Mouse (Mus musculus) embryonic stem cell, embryonic (primary cell): ENCODE data around the gene Mrpl24.

ENCODE experiments used
- CTCF ChIA-PET, 4 experiments: fragments of 300-600 bp in 2 of 4; fragments of 350-600 bp in 2 of 4; sonication (Branson Sonifier 250); formaldehyde crosslinking; loops; one replicate each; lab custom pipeline; 2022; ENCODE audit warnings: inconsistent platforms in 2 of 4; lab: Charles Lee
- POLR2A ChIA-PET, 4 experiments: fragments of 300-600 bp in 2 of 4; fragments of 350-600 bp in 2 of 4; sonication (Branson Sonifier 250); formaldehyde crosslinking; loops; one replicate each; lab custom pipeline; 2022; ENCODE audit warnings: antibody characterized with exemption in 4 of 4, inconsistent platforms in 1 of 4; lab: Charles Lee

Gene Mrpl24

DNA sequence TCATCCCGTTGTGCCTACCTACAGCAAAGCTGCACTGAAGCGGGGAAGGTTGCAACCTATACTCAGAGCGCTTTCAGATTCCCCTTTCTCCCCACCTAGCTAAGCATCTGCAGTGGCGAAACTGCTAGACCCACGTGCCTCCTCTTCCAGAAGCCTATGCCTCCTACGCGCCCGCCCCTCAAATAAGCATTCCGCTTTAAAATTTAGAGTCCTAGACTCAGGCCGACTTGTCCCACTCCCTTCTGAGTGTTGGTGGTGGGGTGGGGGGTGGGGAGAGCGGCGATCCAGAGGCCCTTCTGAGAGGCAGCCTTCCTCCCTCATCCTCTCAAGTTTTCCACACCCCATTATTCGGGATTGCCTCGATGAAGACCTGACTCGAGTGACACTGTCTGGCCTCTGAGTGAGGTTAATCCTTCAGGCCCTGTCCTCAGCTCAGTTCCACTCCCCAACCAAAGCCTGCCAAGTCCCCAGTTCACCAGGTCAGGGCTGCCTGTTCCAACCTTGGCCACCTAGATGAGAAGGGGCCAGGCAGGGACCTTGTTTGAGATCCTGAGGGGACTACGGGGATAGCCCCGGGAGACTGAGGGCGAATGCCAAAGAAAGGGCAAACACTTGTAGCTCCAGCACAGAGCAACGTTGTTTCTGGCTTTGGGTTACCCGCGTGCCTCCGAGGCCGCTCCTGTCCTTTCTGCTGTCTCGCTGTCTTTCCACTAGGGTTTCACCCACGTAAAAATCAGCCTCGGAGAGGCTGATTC, 27.9 kb downstream of the Mrpl24 start:
- CTCF ChIA-PET, result interaction anchor here (0.6 to 7.8 kb wide), 12 partner anchors 11 to 76 kb away, joined by 3 to 96 read pairs (median 6); partner anchors contain the start of gene Nes (in 3 of the 4)
- POLR2A ChIA-PET, result interaction anchor here (0.5 to 9.9 kb wide), 27 partner anchors 9 to 228 kb away, joined by 3 to 96 read pairs (median 4); partner anchors contain the start of genes Mrpl24 (in 2 of the 4), Nes (in 2 of the 4), Isg20l2 (in 1 of the 4) and Prcc (in 1 of the 4)

- POLR2A ChIA-PET, result interaction anchor here (0.6 to 9.9 kb wide), 19 partner anchors 9 to 333 kb away, joined by 3 to 96 read pairs (median 4); partner anchors contain the start of genes Mrpl24 (in 2 of the 4), Nes (in 2 of the 4), Isg20l2 (in 1 of the 4) and Prcc (in 1 of the 4)
- CTCF ChIA-PET, result interaction anchor here (0.5 to 7.8 kb wide), 11 partner anchors 11 to 432 kb away, joined by 3 to 96 read pairs (median 6); partner anchors contain the start of gene Nes (in 3 of the 4)
These were observed 28.5 kb downstream of the Mrpl24 start for GRCm38 (mm10) chr3:87947811-87948199.

DNA sequence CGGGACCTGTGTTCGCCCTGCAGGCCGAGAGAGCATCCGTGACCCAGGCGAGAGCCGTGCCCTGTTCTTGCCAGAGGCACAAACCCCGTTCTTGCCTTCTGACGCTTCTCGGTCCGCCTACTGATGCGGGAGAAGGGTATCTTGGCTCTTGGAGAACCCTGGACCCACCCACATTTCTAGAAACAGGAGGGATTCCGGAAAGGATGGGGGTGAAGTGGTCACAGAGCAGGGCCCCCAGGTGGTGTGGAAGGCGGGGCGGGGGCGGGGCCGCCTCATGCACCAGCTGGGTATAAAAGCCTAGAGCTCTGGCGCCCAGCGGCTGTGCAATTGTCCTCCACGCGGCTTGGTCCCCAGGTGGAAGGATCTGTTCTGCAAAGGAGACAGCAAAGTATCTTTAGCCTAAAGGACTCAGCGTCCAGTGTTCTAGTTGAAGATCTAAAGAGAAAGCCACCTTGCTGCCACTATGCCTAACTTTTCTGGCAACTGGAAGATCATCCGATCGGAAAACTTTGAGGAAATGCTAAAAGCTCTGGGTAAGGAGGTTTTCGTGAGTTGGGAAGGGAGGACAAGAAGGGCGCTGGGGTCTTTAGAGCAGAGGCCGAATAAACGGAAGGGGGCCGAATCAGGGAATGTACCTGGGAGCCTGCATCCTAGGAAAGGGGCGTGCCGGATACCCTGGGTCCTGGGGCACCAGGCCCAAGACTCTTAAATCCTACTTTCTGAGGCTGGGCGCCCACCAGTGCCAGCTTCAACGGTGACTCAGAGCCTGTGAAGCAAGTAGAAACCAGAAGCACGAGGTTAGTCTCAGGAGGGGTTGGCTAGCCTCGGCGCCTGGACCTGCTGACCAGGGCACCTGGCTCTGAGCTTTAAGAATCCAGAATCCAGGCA, 29.3 kb downstream of the Mrpl24 start, which contains the start of gene Crabp2:
Gene Crabp2 (plus strand): TSS at position 289 of the 888 bp plus-strand sequence.
- CTCF ChIA-PET, result interaction anchor here (0.5 to 7.8 kb wide), 14 partner anchors 12 to 432 kb away, joined by 3 to 96 read pairs (median 7); partner anchors contain the start of gene Nes (in 3 of the 4)
- POLR2A ChIA-PET, result interaction anchor here (0.5 to 9.9 kb wide), 33 partner anchors 8 to 333 kb away, joined by 3 to 96 read pairs (median 5); partner anchors contain the start of genes Nes (in 3 of the 4), Prcc (in 3 of the 4), Isg20l2 (in 2 of the 4) and Rrnad1 (in 2 of the 4)

- CTCF ChIA-PET, result interaction anchor here (0.6 to 7.8 kb wide), 17 partner anchors 11 to 154 kb away, joined by 3 to 96 read pairs (median 6); partner anchors contain the start of gene Nes (in 3 of the 4)
These were observed 30.1 kb downstream of the Mrpl24 start for GRCm38 (mm10) chr3:87949266-87949954.

DNA sequence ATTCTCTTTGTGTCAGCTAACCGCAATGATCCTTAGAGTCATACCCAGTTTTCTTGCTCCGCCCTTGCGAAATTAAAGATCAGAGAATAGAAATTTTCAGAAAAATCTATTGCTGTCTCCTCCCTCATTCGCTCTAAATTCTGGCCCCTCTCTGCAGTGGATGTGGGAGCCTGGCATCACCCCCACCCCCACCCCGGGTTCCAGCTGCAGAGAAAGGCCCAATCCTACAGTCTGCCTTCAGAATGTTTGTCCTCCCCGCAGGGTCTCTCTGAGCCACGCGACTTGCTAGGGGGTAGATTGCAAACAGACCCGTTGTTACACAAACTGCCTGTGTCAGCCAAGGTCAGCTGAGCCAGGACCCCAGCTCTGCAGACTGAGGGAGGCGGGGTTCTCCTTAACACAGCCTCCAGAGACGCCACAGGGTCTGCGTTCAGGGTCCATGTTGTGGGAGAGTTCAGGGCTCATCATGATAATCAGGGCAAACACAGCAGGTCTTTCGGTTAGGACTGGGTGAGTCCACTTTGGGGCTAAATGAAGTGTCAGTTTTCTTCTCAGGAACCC, 30.7 kb downstream of the Mrpl24 start:
- POLR2A ChIA-PET, result interaction anchor here in 3 of 4 experiments (0.6 to 9.9 kb wide), 29 partner anchors 8 to 263 kb away, joined by 3 to 96 read pairs (median 4); partner anchors contain the start of genes Nes (in 3 of the 3), Isg20l2 (in 2 of the 3), Prcc (in 2 of the 3) and Rrnad1 (in 2 of the 3)
- CTCF ChIA-PET, result interaction anchor here (0.6 to 7.8 kb wide), 15 partner anchors 10 to 155 kb away, joined by 3 to 96 read pairs (median 6); partner anchors contain the start of gene Nes (in 2 of the 4)

More at GRCm38 (mm10) chr3:87949266-87949954, 30.1 kb downstream of the Mrpl24 start:
- POLR2A ChIA-PET, result interaction anchor here (0.5 to 9.9 kb wide), 33 partner anchors 9 to 193 kb away, joined by 3 to 96 read pairs (median 4); partner anchors contain the start of genes Nes (in 3 of the 4), Prcc (in 3 of the 4), Isg20l2 (in 2 of the 4) and Rrnad1 (in 2 of the 4)

- ChIA-PET POLR2A (interaction anchor here in 3 of 4 experiments (0.9 to 9.9 kb wide), 26 partner anchors 8 to 279 kb away, joined by 3 to 96 read pairs (median 6); partner anchors contain the start of genes Nes (in 3 of the 3), Hdgf (in 2 of the 3), Prcc (in 2 of the 3) and Mrpl24 (in 1 of the 3)), CTCF (interaction anchor here (0.6 to 7.8 kb wide), 22 partner anchors 7 to 225 kb away, joined by 3 to 96 read pairs (median 6); partner anchors contain the start of genes Nes (in 2 of the 4) and Ntrk1 (in 1 of the 4))
These were observed 32.6 kb downstream of the Mrpl24 start for GRCm38 (mm10) chr3:87951946-87952345.

DNA sequence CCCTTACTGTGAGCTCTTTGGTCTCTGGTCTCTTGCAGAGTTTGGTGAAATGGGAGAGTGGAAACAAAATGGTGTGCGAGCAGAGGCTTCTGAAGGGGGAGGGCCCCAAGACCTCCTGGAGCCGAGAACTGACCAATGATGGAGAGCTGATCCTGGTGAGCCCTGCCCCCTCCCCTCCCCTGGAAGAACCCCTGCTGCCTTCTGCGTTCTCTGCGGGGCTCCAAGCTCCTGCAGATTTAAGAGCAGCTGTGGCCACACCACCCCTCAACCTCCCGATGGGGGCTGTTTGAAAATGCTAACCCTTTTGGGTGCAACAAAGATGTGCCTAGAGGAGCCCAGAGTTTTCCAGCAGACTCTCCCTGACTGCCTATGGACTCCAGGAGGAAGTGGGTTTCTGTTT, 33.1 kb downstream of the Mrpl24 start:
- POLR2A ChIA-PET, result interaction anchor here in 3 of 4 experiments (0.6 to 9.9 kb wide), 36 partner anchors 8 to 383 kb away, joined by 3 to 96 read pairs (median 5); partner anchors contain the start of genes Nes (in 3 of the 3), Prcc (in 3 of the 3), Hdgf (in 2 of the 3) and Iqgap3 (in 1 of the 3)
- CTCF ChIA-PET, result interaction anchor here (0.6 to 7.8 kb wide), 25 partner anchors 8 to 225 kb away, joined by 3 to 96 read pairs (median 6); partner anchors contain the start of genes Nes (in 2 of the 4), Ntrk1 (in 1 of the 4) and Prcc (in 1 of the 4)

DNA sequence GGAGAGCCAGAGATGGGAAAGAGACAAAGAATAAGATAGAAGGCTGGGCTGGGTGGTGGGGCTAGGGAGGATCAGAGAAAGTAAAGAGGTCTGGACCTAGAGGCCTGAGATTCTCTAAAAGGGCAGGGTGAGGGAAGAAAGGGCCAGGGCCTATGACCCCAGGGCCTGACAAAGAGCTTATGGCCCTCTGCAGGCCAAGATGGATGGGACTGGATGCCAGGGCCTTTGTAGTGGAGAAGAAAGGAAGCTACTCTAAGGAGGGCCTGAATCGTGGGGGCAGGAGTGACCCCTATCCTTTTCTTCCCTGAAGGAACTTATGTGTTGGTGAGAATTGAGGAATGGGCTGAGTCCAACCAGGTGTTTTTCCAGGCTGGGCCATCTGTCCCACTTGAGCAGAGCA, 38.8 kb downstream of the Mrpl24 start:
- ChIA-PET POLR2A (interaction anchor here in 2 of 4 experiments (0.7 to 6.0 kb wide), 7 partner anchors 10 to 73 kb away, joined by 3 to 44 read pairs (median 5); partner anchors contain the start of genes Prcc (in 2 of the 2), Crabp2 (in 1 of the 2) and Nes (in 1 of the 2)), CTCF (interaction anchor here (0.6 to 7.4 kb wide), 11 partner anchors 12 to 171 kb away, joined by 3 to 208 read pairs (median 5); partner anchors contain the start of genes Nes (in 2 of the 4) and Bcan (in 1 of the 4))

GRCm38 (mm10) chr3:87958476-87958875, 39.2 kb downstream of the Mrpl24 start:
- POLR2A ChIA-PET, result interaction anchor here in 2 of 4 experiments (0.7 to 6.0 kb wide), 6 partner anchors 10 to 73 kb away, joined by 3 to 44 read pairs (median 4); partner anchors contain the start of genes Crabp2 (in 1 of the 2), Nes (in 1 of the 2) and Prcc (in 1 of the 2)

GRCm38 (mm10) chr3:87958967-87959366, 39.7 kb downstream of the Mrpl24 start:
- POLR2A ChIA-PET, result interaction anchor here in 2 of 4 experiments (1.4 to 6.0 kb wide), 7 partner anchors 11 to 39 kb away, joined by 3 to 63 read pairs (median 21); partner anchors contain the start of genes Crabp2 (in 1 of the 2), Isg20l2 (in 1 of the 2), Mrpl24 (in 1 of the 2) and Nes (in 1 of the 2)

More at GRCm38 (mm10) chr3:87958476-87958875, 39.2 kb downstream of the Mrpl24 start:
- CTCF ChIA-PET, result interaction anchor here in 3 of 4 experiments (0.6 to 7.4 kb wide), 10 partner anchors 13 to 172 kb away, joined by 3 to 208 read pairs (median 5); partner anchors contain the start of genes Nes (in 2 of the 3) and Mrpl24 (in 1 of the 3)

DNA sequence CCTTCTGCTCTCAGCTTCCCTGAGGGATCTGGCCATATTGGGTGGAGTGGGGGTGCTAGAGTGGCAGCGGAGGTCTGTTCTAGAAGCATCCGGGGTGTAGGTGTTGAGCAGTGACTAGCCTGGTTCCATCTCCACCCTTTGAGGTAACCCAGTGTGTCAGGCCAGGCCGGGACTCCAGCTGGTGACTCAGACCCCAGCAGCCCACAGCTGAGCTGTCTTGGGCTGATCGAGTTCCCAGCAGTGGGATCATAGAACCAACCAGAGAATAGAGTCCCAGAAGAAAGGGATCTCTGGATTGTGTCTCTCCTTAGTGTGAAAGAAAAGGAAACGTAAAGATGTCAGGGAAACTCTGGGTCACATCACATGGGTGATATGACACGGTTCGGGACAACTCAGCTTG, 40.1 kb downstream of the Mrpl24 start:
- ChIA-PET POLR2A (interaction anchor here in 3 of 4 experiments (0.6 to 6.0 kb wide), 11 partner anchors 10 to 199 kb away, joined by 3 to 63 read pairs (median 18); partner anchors contain the start of genes Nes (in 2 of the 3), Crabp2 (in 1 of the 3), Isg20l2 (in 1 of the 3) and Mrpl24 (in 1 of the 3)), CTCF (interaction anchor here (1.8 to 7.4 kb wide), 14 partner anchors 10 to 508 kb away, joined by 5 to 208 read pairs (median 30); partner anchors contain the start of genes Nes (in 3 of the 4), Insrr (in 1 of the 4), Ntrk1 (in 1 of the 4) and Prcc (in 1 of the 4))

More at GRCm38 (mm10) chr3:87958967-87959366, 39.7 kb downstream of the Mrpl24 start:
- CTCF ChIA-PET, result interaction anchor here in 3 of 4 experiments (0.6 to 7.4 kb wide), 7 partner anchors 13 to 163 kb away, joined by 4 to 208 read pairs (median 97); partner anchors contain the start of genes Nes (in 2 of the 3), Insrr (in 1 of the 3), Mrpl24 (in 1 of the 3) and Ntrk1 (in 1 of the 3)

DNA sequence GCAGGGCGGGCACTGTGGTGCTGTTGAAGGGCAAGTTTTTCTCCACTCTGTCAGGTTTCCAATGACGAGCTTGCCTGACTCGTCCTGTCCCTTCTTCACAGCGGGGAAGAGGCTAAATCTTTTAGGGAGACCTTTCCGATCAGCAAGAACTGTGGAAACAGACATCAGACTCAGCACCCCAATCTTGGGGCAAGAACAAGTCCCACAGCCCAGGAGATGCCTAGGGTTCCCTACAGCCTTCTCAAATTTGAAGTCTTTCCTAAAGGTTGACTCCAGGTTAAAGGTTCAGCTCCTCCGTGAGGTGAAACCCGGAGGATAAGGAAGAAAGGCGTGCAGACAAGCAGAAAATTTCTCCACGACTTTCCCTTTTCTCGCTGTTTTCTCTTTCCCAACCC, 40.9 kb downstream of the Mrpl24 start:
- ChIA-PET CTCF (interaction anchor here (0.6 to 7.4 kb wide), 96 partner anchors 8 to 523 kb away, joined by 3 to 208 read pairs (median 6); partner anchors contain the start of genes Nes (in 4 of the 4), Ntrk1 (in 3 of the 4), Prcc (in 3 of the 4) and Isg20l2 (in 2 of the 4)), POLR2A (interaction anchor here (0.6 to 6.0 kb wide), 50 partner anchors 8 to 336 kb away, joined by 3 to 63 read pairs (median 5); partner anchors contain the start of genes Crabp2 (in 3 of the 4), Nes (in 3 of the 4), Isg20l2 (in 2 of the 4) and Mrpl24 (in 2 of the 4))

DNA sequence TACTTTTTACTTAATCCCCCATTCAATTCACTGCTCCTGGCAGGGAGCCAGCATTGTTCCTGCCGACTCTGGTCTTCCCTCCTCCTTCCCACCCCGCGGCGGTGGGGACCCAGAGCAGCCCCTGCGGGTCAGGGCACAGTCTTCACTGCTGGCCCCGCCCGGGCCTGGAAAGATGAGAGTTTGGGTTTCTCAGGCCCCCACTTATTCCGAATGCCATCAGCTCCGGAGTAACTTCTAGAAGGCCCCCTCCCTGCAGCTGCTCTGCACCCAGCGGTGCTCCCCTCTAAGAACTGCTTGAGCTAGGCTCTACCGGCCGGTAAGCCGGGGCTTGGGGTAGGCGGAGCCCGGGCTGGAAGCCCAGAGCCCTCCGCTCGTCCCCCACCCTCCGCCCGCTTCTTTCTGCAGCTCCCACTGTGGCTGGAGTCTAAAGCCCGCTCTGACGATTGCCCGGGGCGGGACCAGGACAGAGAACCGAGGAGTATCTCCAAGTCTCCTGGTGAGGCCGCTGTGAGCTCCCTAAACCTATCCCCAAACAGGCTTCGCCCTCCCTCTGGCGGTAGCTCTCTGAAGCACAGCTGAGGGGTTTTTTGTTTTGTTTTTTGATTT, 41.4 kb downstream of the Mrpl24 start:
- POLR2A ChIA-PET, result interaction anchor here (0.6 to 6.0 kb wide), 66 partner anchors 8 to 336 kb away, joined by 3 to 63 read pairs (median 4); partner anchors contain the start of genes Crabp2 (in 3 of the 4), Nes (in 3 of the 4), Isg20l2 (in 2 of the 4) and Mrpl24 (in 2 of the 4)
- CTCF ChIA-PET, result interaction anchor here (0.6 to 7.4 kb wide), 140 partner anchors 8 to 1856 kb away, joined by 3 to 208 read pairs (median 5); partner anchors contain the start of genes Nes (in 4 of the 4), Prcc (in 4 of the 4), Isg20l2 (in 3 of the 4) and Ntrk1 (in 3 of the 4)
